ENCODE assay signal across 9 mouse cellular contexts in genomic region chr3:157717313-157717921, GRCm38 (mm10).
DNase-seq lines count a peak whose midpoint lies in the region; ATAC-seq lines count a peak whose summit lies in the region.
"Had no signal": no experiment of that assay in that cellular context is flagged by ENCODE, and none has a peak within 500 bp of the region (broad histone marks: within the 10 kb centered on the region; RNA-seq: fewer than 3 reads in every experiment).

No protein-coding gene starts in this region.

- H3K4me2 ChIP-seq in stomach, embryonic 15.5 days = no peak overlapping the region
- H3K4me2 ChIP-seq: embryonic facial prominence, embryonic 15.5 days had no signal

- no peaks in the 10 kb centered on the region for H3K27me3 ChIP-seq in limb, embryonic 10.5 days (ENCODE audit: low read depth, poor library complexity, severe bottlenecking)
- no peaks in the 10 kb centered on the region for H3K27me3 ChIP-seq in stomach, embryonic 15.5 days (replicated peaks)
- H3K27me3 ChIP-seq: embryonic facial prominence, embryonic 15.5 days had no signal

- no peak overlapping the region for H3K4me3 ChIP-seq in limb, embryonic 10.5 days
- H3K4me3 ChIP-seq in stomach, embryonic 15.5 days (replicated peaks) = no peak overlapping the region
- H3K4me3 ChIP-seq: embryonic facial prominence, embryonic 15.5 days had no signal

- 27% methylated on average over 7 of the region's 7 CpGs for WGBS in limb, embryonic 10.5 days
- WGBS in stomach, embryonic 15.5 days = 17% methylated on average over 7 of the region's 7 CpGs

- peak; percentile 63 for ATAC-seq in activated CD4-positive, CD25-positive, alpha-beta regulatory T cell, adult 4 months
- ATAC-seq in stomach, embryonic 15.5 days (ENCODE audit: insufficient read depth, low FRiP score, low read depth) = peak; percentile 35; the same call in 1 of the 2 replicates

- no peak overlapping the region for H3K27ac ChIP-seq in limb, embryonic 10.5 days
- H3K27ac ChIP-seq in stomach, embryonic 15.5 days = no peak overlapping the region
- H3K27ac ChIP-seq: embryonic facial prominence, embryonic 15.5 days had no signal

- no peaks in the 10 kb centered on the region for H3K36me3 ChIP-seq in limb, embryonic 10.5 days
- no peaks in the 10 kb centered on the region for H3K36me3 ChIP-seq in stomach, embryonic 15.5 days
- H3K36me3 ChIP-seq: embryonic facial prominence, embryonic 15.5 days had no signal

- no peaks in the 10 kb centered on the region for H3K4me1 ChIP-seq in limb, embryonic 10.5 days
- H3K4me1 ChIP-seq in stomach, embryonic 15.5 days = no peaks in the 10 kb centered on the region
- H3K4me1 ChIP-seq: embryonic facial prominence, embryonic 15.5 days had no signal

- no peak overlapping the region for H3K9ac ChIP-seq in stomach, embryonic 15.5 days
- H3K9ac ChIP-seq: embryonic facial prominence, embryonic 15.5 days had no signal

- H3K9me3 ChIP-seq in limb, embryonic 10.5 days (replicated peaks) = no peaks in the 10 kb centered on the region
- no peaks in the 10 kb centered on the region for H3K9me3 ChIP-seq in stomach, embryonic 15.5 days
- H3K9me3 ChIP-seq: embryonic facial prominence, embryonic 15.5 days had no signal

- DNase-seq in 3T3-L1 (ENCODE audit: low read depth, low spot score) = peak; percentile 82
- peak; percentile 40 to 70 for DNase-seq in cerebellum, postnatal 4 days (ENCODE audit: low spot score in 2 of 2)
- peak; percentile 61 for DNase-seq in gastrocnemius, postnatal 14 days
- peak; percentile 53 to 73 for DNase-seq in kidney, adult 8-10 months
- peak; percentile 75 for DNase-seq in limb, embryonic 10.5 days (ENCODE audit: low spot score)
- peak; percentile 77 for DNase-seq in naive thymus-derived CD4-positive, alpha-beta T cell, adult 2 months (ENCODE audit: low read depth)

- intact Hi-C loops in gastrocnemius, postnatal 14 days (cut with DNase I; ENCODE audit: low total_unique reads) = loop anchor here (5.0 kb wide), 1 partner anchor 150 kb away; the partner anchor contains the start of gene Ptger3
